Mouse (Mus musculus): ENCODE measurements around the gene Phc1. TPM values are rescaled to one million over a fixed set of nuclear protein-coding genes. Genes with fewer than 3 reads are reported as not detected.

The Phc1 gene
- polyA plus RNA-seq, 1 experiment, result 15.5 TPM

GRCm38 (mm10) chr6:122268561-122268960, 71.8 kb downstream of the Phc1 start:
- Histone ChIP-seq H3K79me2 (ENCODE audit: control insufficient read depth, insufficient read depth) (no peaks in the 10 kb centered on the region), H3K4me3 (no peak overlapping the region), H3ac (ENCODE audit: control insufficient read depth, insufficient read length) (no peak overlapping the region), H3K36me3 (ENCODE audit: control insufficient read depth, insufficient read depth) (no peaks in the 10 kb centered on the region), H3K27me3 (ENCODE audit: control insufficient read depth, insufficient read depth, insufficient read length) (no peaks in the 10 kb centered on the region), H3K4me2 (ENCODE audit: low read depth) (no peak overlapping the region)
- TF ChIP-seq MYOD1 (IDR thresholded peaks at IDR 0.05; ENCODE audit: control insufficient read depth in 1 of 3, insufficient read length in 2 of 3, low read depth in 2 of 3) (no peak), MAX (IDR thresholded peaks at IDR 0.05; ENCODE audit: low read depth) (no peak), POLR2A (IDR thresholded peaks at IDR 0.05; ENCODE audit: insufficient read length, low read depth) (no peak), USF1 (IDR thresholded peaks at IDR 0.05; ENCODE audit: low read depth) (no peak), SRF (IDR thresholded peaks at IDR 0.05; ENCODE audit: control insufficient read depth, insufficient read length, low read depth) (no peak), E2F4 (IDR thresholded peaks at IDR 0.05; ENCODE audit: insufficient read depth) (no peak)

Other genes with a start within 250 kb of the Phc1 start
- gene Klrg1, start 57.7 kb downstream of the Phc1 start, polyA plus RNA-seq (2012; fragmentation: generic; extraction: Trizol), result not detected
- 58.8 TPM for gene M6pr, start 31.8 kb downstream of the Phc1 start, polyA plus RNA-seq (2012; fragmentation: generic; extraction: Trizol)
- not detected for gene Rimklb, start 158.2 kb upstream of the Phc1 start, polyA plus RNA-seq (2012; fragmentation: generic; extraction: Trizol)
- gene Mfap5, start 165.3 kb upstream of the Phc1 start, polyA plus RNA-seq (2012; fragmentation: generic; extraction: Trizol), result 0.98 TPM
- not detected for gene Aicda, start 213.2 kb upstream of the Phc1 start, polyA plus RNA-seq (2012; fragmentation: generic; extraction: Trizol)

Data from myocyte (in vitro differentiated cells).